Mouse (Mus musculus) kidney, adult 2 months (tissue): ENCODE results near the gene Lgr5. TPM values are rescaled to one million over a fixed set of nuclear protein-coding genes. Genes with fewer than 3 reads are reported as not detected.

Source experiments
- DNase-seq: peaks from one replicate; pipeline ENCODE4 v3.0.0; 2021
- H3K27ac ChIP-seq: fragments of 200-500 bp; 2 replicates; pipeline ENCODE4 v1.5.1; 2012; ENCODE audit warnings: low read depth, low read length, control low read depth, inconsistent platforms; ENCODE audit not compliant: insufficient read depth
- H3K27me3 ChIP-seq: fragments of 200-500 bp; replicated peaks from 2 replicates; pipeline ENCODE4 v1.6.1; 2012; ENCODE audit warnings: mild to moderate bottlenecking, moderate library complexity, low read length, inconsistent platforms; ENCODE audit not compliant: control insufficient read depth, insufficient read depth
- H3K36me3 ChIP-seq: fragments of 200-500 bp; 2 replicates; pipeline ENCODE4 v1.6.1; 2012; ENCODE audit warnings: mild to moderate bottlenecking, moderate library complexity, low read length, inconsistent platforms; ENCODE audit not compliant: control insufficient read depth, insufficient read depth
- H3K4me1 ChIP-seq: fragments of 200-500 bp; 2 replicates; pipeline ENCODE4 v1.6.1; 2011; ENCODE audit warnings: low read length; ENCODE audit not compliant: control insufficient read depth, insufficient read depth
- H3K4me3 ChIP-seq: fragments of 200-500 bp; 2 replicates; pipeline ENCODE4 v1.5.1; 2011; ENCODE audit warnings: mild to moderate bottlenecking, low read depth, low read length, control low read depth; ENCODE audit not compliant: insufficient read depth
- CTCF ChIP-seq: fragments of 200-500 bp; conservative IDR thresholded peaks from 2 replicates; pipeline ENCODE4 v1.5.1; 2011; ENCODE audit warnings: low read depth, mild to moderate bottlenecking, control low read depth, low read length, moderate library complexity, mixed read lengths; ENCODE audit not compliant: insufficient read depth, insufficient read length
- POLR2A ChIP-seq: fragments of 200-500 bp; IDR thresholded peaks from one replicate; pipeline ENCODE4 v1.6.1; 2011; ENCODE audit warnings: low read depth, low read length, control low read depth
- WGBS: fragments of 180-500 bp; shearing (Covaris S2); methylation state at CpG from one replicate; pipeline ENCODE4 v1.1.7; 2018; 5-methylcytosine and 5-hydroxymethylcytosine counted together
- polyA plus RNA-seq: library from polyadenylated mRNA; depleted of rRNA; stranded (reverse); fragments of >200 nt; gene quantifications from 2 replicates; pipeline ENCODE4 v1.2.3, GENCODE M21; 2012

Gene Lgr5
- polyA plus RNA-seq, 1 experiment = 0.97 TPM

DNA sequence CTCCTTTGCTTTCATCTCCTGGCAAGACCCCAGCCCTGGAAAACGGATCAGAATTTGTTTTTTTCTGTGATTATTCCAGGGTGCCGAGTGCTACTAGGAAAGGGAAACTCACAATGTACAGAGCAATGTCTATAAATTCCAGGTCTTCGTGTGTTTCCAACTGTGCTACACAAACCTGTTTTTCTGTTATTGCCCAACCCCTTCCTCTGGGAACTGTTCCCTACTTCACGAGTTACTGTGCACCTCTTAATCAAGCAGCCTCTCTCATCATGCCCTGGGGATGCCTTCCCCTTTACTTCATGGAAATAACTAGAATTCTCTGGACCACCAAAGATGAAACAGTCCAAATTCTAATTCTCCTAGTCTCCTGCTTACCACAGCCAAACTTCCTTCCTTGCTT, 58.7 kb downstream of the Lgr5 start:
- Histone ChIP-seq H3K4me1 (no peaks in the 10 kb centered on the region), H3K4me3 (no peak overlapping the region)

DNA sequence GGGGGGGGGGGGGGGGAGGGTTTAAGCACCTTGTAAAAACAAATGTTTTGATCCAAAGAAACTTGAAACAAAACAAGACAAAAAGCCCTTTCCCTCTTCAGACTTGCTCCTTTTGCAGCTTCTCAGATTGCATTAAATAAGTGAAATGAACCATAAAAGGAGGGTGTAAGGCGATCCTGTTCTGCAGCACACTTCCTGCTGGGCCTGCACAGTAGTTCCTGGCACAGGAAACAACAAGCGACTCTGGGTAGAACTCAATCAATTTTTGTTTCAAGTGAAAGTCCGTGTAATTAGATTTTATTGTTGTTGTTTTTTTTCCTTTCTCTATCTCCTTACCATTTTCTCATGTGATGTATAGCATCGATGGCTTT, 66.5 kb downstream of the Lgr5 start:
- WGBS = 25% methylated on average over 4 of the region's 4 CpGs
- no peak for DNase-seq
- Histone ChIP-seq H3K4me1 (no peaks in the 10 kb centered on the region), H3K36me3 (no peaks in the 10 kb centered on the region), H3K27ac (no peak overlapping the region), H3K4me3 (no peak overlapping the region), H3K27me3 (no peaks in the 10 kb centered on the region)
- TF ChIP-seq POLR2A (no peak), CTCF (no peak)

More for the DNA sequence above, 58.7 kb downstream of the Lgr5 start:
- TF ChIP-seq CTCF (no peak), POLR2A (no peak)
- no peak for DNase-seq
- Histone ChIP-seq H3K36me3 (no peaks in the 10 kb centered on the region), H3K27ac (no peak overlapping the region), H3K27me3 (no peaks in the 10 kb centered on the region)
- WGBS = 57% methylated on average over 4 of the region's 4 CpGs

DNA sequence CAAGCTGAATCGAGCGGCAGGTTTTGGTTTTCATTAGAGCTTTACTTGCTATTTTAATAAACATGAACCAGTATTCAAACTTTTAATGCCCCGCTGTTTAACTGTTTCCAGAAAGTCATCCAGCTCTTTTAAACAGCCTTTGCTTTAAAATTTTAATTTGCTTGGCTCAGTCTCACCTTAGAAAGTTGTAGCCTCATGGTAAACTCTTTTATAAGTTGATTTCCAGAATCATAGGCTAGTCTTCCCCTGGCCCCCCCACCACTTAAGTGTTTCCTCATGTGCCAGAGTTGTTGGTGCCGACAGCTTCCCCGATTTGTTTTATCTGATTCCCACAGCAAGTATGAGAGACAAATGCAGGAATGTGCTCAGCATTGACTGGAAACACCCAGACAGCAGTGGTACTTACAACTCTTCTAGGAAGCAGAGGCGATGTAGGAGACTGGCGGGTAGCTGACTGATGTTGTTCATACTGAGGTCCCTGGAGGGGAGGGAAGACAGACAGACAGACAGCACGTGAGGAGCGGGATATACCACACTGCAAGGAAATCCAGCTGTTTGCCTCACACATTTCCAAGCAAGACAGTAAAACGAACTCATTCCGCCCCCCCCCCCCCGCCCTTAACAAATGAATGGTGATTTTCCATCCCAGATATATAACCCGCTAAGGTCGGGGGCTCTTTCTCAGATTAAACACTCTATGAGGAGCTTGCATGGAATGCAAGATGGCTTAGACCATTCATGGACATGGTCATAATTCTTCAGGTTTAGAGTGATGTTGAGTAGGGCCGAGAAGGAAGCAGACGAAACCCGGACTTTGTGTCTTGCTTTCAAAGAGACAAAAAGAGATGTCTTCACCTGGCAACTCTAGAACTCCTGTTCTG, 67.1 kb downstream of the Lgr5 start:
- WGBS = 38% methylated on average over 17 of the region's 17 CpGs
- DNase-seq = no peak
- H3K27me3 ChIP-seq = no peaks in the 10 kb centered on the region
- H3K4me1 ChIP-seq = no peaks in the 10 kb centered on the region
- H3K4me3 ChIP-seq = no peak overlapping the region
- no peak overlapping the region for H3K27ac ChIP-seq
- no peaks in the 10 kb centered on the region for H3K36me3 ChIP-seq
- TF ChIP-seq CTCF (no peak), POLR2A (no peak)

DNA sequence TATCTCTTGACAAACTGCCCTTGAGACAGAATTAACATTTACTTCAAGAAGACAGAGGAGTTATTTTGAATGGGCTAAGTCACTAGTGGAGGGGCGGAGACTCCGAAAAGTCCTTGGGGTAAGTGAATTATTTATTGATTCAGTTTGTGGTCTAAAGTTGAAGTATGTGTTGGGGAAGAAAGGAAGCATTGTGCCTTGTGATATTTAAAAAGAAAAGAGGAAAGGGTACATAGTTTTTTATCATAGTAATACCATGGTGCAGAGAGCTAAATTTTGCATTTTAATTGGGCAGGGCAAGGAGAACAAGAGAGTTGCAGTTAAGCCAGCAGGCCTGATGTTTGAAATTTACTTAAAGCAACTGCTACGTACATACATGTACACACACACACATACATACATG, 68.7 kb downstream of the Lgr5 start:
- no peak for DNase-seq
- Histone ChIP-seq H3K27me3 (no peaks in the 10 kb centered on the region), H3K4me1 (no peaks in the 10 kb centered on the region), H3K27ac (no peak overlapping the region), H3K36me3 (no peaks in the 10 kb centered on the region), H3K4me3 (no peak overlapping the region)
- TF ChIP-seq POLR2A (no peak), CTCF (no peak)
- 97% methylated on average over 3 of the region's 3 CpGs for WGBS

- Histone ChIP-seq H3K27ac (no peak overlapping the region), H3K27me3 (no peaks in the 10 kb centered on the region), H3K4me3 (no peak overlapping the region), H3K36me3 (no peaks in the 10 kb centered on the region), H3K4me1 (no peaks in the 10 kb centered on the region; the same call in 1 of the 2 replicates)
- WGBS = 89% methylated on average over 7 of the region's 7 CpGs
- no peak for TF ChIP-seq POLR2A
- TF ChIP-seq CTCF = no peak
- no peak for DNase-seq
Measured at GRCm38 (mm10) chr10:115515503-115515902, 72.1 kb downstream of the Lgr5 start.

GRCm38 (mm10) chr10:115510959-115511358, 76.6 kb downstream of the Lgr5 start:
- no peaks in the 10 kb centered on the region; the same call in 1 of the 2 replicates for H3K4me1 ChIP-seq
- no peak overlapping the region for H3K4me3 ChIP-seq
- 58% methylated on average over 5 of the region's 5 CpGs for WGBS
- H3K36me3 ChIP-seq = no peaks in the 10 kb centered on the region
- no peak for TF ChIP-seq POLR2A
- no peak for TF ChIP-seq CTCF
- no peak overlapping the region for H3K27ac ChIP-seq
- peak; percentile 79 for DNase-seq
- H3K27me3 ChIP-seq = no peaks in the 10 kb centered on the region; the same call in 1 of the 2 replicates

- no peak for DNase-seq
- WGBS = 91% methylated on average over 16 of the region's 16 CpGs
Measured at GRCm38 (mm10) chr10:115505631-115506239, 81.8 kb downstream of the Lgr5 start.

More at GRCm38 (mm10) chr10:115505631-115506239, 81.8 kb downstream of the Lgr5 start:
- Histone ChIP-seq H3K27me3 (no peaks in the 10 kb centered on the region; the same call in 1 of the 2 replicates), H3K4me3 (no peak overlapping the region), H3K27ac (no peak overlapping the region), H3K4me1 (no peaks in the 10 kb centered on the region), H3K36me3 (no peaks in the 10 kb centered on the region)
- TF ChIP-seq CTCF (no peak), POLR2A (no peak)
